Mouse (Mus musculus): ENCODE results near the gene Hba-x. TPM values are rescaled to one million over a fixed set of nuclear protein-coding genes. Genes with fewer than 3 reads are reported as not detected.

Hba-x gene
- total RNA-seq, 2 experiments from 2014 or later, result not detected

Other genes with a start within 250 kb of the Hba-x start
- under 1 TPM; 0.30 to 0.82 TPM for gene Il9r, start 76.1 kb upstream of the Hba-x start, total RNA-seq (2021)
- 10 to 100 TPM; 23.9 to 26.5 TPM for gene Snrnp25, start 71.0 kb upstream of the Hba-x start, total RNA-seq (2021)
- gene Rhbdf1, start 54.1 kb upstream of the Hba-x start, total RNA-seq (2021), result 10 to 100 TPM; 25.0 to 29.1 TPM
- gene Mpg, start 49.9 kb upstream of the Hba-x start, total RNA-seq (2021), result 10 to 100 TPM; 21.0 to 22.3 TPM
- 10 to 100 TPM; 36.9 to 50.1 TPM for gene Nprl3, start 8.7 kb upstream of the Hba-x start, total RNA-seq (2021)
- gene Hba-a1, start 7.1 kb downstream of the Hba-x start, total RNA-seq (2021), result 1,000 to 10,000 TPM; 3,856 to 4,787 TPM
- 1 to 10 TPM in 1 of 2 experiments, under 1 TPM in 1; 0.87 to 2.2 TPM for gene Hbq1b, start 10.6 kb downstream of the Hba-x start, total RNA-seq (2021)
- 1,000 to 10,000 TPM; 3,094 to 3,969 TPM for gene Hba-a2, start 20.1 kb downstream of the Hba-x start, total RNA-seq (2021)
- gene Hbq1a, start 23.7 kb downstream of the Hba-x start, total RNA-seq (2021), result not detected
- gene Sh3pxd2b, start 71.4 kb downstream of the Hba-x start, total RNA-seq (2021), result 10 to 100 TPM; 14.9 to 17.2 TPM
- gene Ubtd2, start 179.0 kb downstream of the Hba-x start, total RNA-seq (2021), result 10 to 100 TPM; 19.0 to 21.0 TPM